Mouse (Mus musculus) midbrain, embryonic 10.5 days (tissue): ENCODE measurements around the gene Mrvi1. TPM values are rescaled to one million over a fixed set of nuclear protein-coding genes. Genes with fewer than 3 reads are reported as not detected.

Experiments
- DNase-seq: peaks from one replicate; pipeline ENCODE4 v3.0.0-alpha.2; 2017; ENCODE audit warnings: low spot score
- H3K27ac ChIP-seq: fragments of 300-500 bp; sonication (generic); replicated peaks from 2 replicates; pipeline ENCODE4 v1.5.1; 2016; ENCODE audit warnings: mild to moderate bottlenecking
- H3K27me3 ChIP-seq: fragments of 300-500 bp; sonication (generic); 2 replicates; pipeline ENCODE4 v1.6.1; 2016; ENCODE audit warnings: low read depth, mild to moderate bottlenecking; ENCODE audit not compliant: poor library complexity, severe bottlenecking
- H3K36me3 ChIP-seq: fragments of 300-500 bp; sonication (generic); 2 replicates; pipeline ENCODE4 v1.6.1; 2016; ENCODE audit warnings: mild to moderate bottlenecking, moderate library complexity
- H3K4me1 ChIP-seq: fragments of 300-500 bp; sonication (generic); 2 replicates; pipeline ENCODE4 v1.6.1; 2016
- H3K4me3 ChIP-seq: fragments of 300-500 bp; sonication (generic); 2 replicates; pipeline ENCODE4 v1.5.1; 2016; ENCODE audit warnings: mild to moderate bottlenecking, moderate library complexity
- H3K9me3 ChIP-seq: fragments of 300-500 bp; sonication (generic); replicated peaks from 2 replicates; pipeline ENCODE4 v1.6.1; 2016; ENCODE audit warnings: mild to moderate bottlenecking
- WGBS: fragments of 180-500 bp; shearing (Covaris S2); methylation state at CpG from one replicate; pipeline ENCODE4 v1.1.7; 2016; 5-methylcytosine and 5-hydroxymethylcytosine counted together
- polyA plus RNA-seq: library from polyadenylated mRNA; unstranded; fragments of >200 nt; fragmentation: Nextera tagmentation; extraction: Ambion mirVana; gene quantifications from 2 replicates; pipeline ENCODE4 v1.2.1, GENCODE M21; 2016

Mrvi1 gene
- polyA plus RNA-seq, 1 experiment from 2014 or later = 1.0 TPM

- 92% methylated on average over 8 of the region's 8 CpGs for WGBS
- H3K4me1 ChIP-seq = no peaks in the 10 kb centered on the region
- no peak overlapping the region for H3K4me3 ChIP-seq
- H3K27me3 ChIP-seq = no peaks in the 10 kb centered on the region
- no peak overlapping the region for H3K27ac ChIP-seq
- no peaks in the 10 kb centered on the region for H3K9me3 ChIP-seq
- peaks cover 54% of the 10 kb centered on the region for H3K36me3 ChIP-seq
- DNase-seq = no peak
Measured at GRCm38 (mm10) chr7:110823995-110824953, 158.0 kb downstream of the Mrvi1 start.

DNA sequence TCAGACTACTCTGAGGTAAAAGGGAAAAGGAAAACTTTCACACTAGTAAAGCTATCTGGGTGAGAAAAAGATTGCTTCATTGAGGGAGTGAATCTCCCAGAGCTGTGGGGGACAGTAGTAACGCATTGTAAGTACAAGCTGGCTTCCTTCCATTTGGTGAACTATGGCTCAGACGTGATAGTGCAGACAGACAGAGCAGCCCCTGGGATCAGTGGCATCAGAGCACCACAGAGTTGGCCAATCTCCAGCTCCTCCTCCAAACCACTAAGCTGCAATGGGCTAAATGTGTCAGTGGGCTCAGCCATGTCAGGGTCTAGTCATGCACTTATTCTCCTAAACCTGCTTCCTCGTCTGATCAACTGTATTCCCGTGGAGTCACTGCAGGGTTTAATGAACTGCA lies 158.7 kb downstream of the Mrvi1 start:
- no peak overlapping the region for H3K4me3 ChIP-seq
- H3K27me3 ChIP-seq = no peaks in the 10 kb centered on the region
- WGBS = 85% methylated on average over 4 of the region's 4 CpGs
- no peaks in the 10 kb centered on the region for H3K4me1 ChIP-seq
- peaks cover 47% of the 10 kb centered on the region for H3K36me3 ChIP-seq
- H3K9me3 ChIP-seq = no peaks in the 10 kb centered on the region
- no peak overlapping the region for H3K27ac ChIP-seq
- no peak for DNase-seq

DNA sequence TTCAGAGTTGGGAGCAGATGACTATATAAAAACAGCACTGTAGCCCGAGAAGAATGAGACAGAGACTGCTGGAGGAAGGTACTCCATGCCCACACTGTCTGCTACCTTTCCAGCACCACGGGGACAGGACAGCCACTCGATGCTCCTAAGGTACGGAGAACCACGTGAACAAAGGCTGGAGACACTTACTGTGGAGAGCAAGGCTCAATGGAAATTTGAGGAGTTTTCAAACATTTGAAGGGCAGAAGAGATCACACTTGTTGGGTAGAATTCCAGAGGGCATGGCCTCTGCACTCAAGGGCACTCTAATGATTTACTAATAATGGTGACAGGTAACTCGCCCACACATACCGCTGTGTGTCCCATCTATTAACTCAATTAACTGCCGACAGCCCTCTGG lies 159.2 kb downstream of the Mrvi1 start:
- H3K36me3 ChIP-seq = peaks cover 42% of the 10 kb centered on the region
- H3K27ac ChIP-seq = no peak overlapping the region
- no peak for DNase-seq
- no peaks in the 10 kb centered on the region for H3K4me1 ChIP-seq
- no peaks in the 10 kb centered on the region for H3K9me3 ChIP-seq
- no peak overlapping the region for H3K4me3 ChIP-seq
- 90% methylated on average over 8 of the region's 8 CpGs for WGBS
- no peaks in the 10 kb centered on the region for H3K27me3 ChIP-seq

DNA sequence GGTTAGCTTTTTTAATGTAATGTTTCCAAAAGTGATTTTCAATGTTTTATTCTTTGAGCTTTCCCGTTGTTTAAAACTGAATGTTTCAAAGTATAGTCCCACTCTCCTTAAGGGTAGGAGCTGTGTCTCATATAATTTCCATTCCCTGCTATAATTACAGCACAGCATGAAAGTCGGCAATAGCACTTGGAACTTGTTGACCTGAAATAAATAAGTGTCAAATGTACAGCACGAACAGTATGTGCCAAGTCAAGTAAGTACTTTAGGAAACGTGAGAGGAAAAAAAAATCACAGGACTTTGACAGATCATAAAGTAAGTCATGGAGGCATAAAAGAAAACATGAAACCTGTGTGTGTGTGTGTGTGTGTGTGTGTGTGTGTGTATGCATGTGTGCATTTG lies 160.2 kb downstream of the Mrvi1 start:
- Histone ChIP-seq H3K27ac (no peak overlapping the region), H3K36me3 (peaks cover 35% of the 10 kb centered on the region), H3K4me1 (no peaks in the 10 kb centered on the region), H3K4me3 (no peak overlapping the region), H3K27me3 (no peaks in the 10 kb centered on the region), H3K9me3 (no peaks in the 10 kb centered on the region)
- WGBS = 88% methylated on average over 4 of the region's 4 CpGs
- no peak for DNase-seq

DNA sequence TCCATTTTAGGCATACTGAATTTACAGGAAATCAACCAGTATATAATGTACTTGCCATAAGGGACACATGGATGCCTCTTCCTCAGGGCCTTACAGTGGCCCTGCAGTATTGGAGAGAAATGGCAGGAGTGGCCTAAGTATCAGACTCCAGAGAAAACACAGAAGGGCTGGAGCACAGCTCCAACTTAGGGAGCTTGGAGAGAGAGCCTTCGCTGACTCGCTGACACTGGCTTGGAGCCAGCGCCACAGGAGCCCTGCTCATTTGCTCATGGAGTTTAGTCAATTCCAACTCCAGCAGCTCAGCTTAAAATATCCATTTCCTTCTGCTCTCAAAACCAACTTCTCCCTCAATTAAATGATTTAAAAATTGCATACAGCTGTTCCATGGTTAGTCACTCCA lies 160.6 kb downstream of the Mrvi1 start:
- no peak for DNase-seq
- no peak overlapping the region for H3K4me3 ChIP-seq
- WGBS = 90% methylated on average over 3 of the region's 3 CpGs
- H3K27ac ChIP-seq = no peak overlapping the region
- H3K27me3 ChIP-seq = no peaks in the 10 kb centered on the region
- peaks cover 31% of the 10 kb centered on the region for H3K36me3 ChIP-seq
- no peaks in the 10 kb centered on the region for H3K9me3 ChIP-seq
- H3K4me1 ChIP-seq = no peaks in the 10 kb centered on the region

DNA sequence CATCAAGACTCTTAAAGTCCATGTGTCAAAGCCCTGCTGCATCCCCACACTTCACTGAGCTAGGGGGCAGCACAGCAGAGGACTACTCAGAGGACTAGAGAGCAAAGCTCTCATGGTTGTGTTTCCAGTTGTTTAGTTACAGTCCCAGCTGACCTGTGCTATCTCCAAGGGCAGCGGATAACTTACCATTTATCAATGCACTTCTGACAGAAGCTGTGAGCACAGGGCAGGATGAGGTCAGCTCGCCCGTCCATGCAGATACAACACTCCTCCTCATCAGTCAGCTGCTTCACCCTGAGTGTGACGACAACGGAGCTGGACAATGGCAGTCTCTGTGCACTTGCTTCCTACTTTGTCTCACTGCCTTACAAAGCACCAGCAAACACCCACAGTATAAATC lies 161.2 kb downstream of the Mrvi1 start:
- 66% methylated on average over 5 of the region's 5 CpGs for WGBS
- Histone ChIP-seq H3K9me3 (no peaks in the 10 kb centered on the region), H3K4me3 (no peak overlapping the region), H3K27me3 (no peaks in the 10 kb centered on the region), H3K27ac (no peak overlapping the region), H3K36me3 (peaks cover 30% of the 10 kb centered on the region), H3K4me1 (no peaks in the 10 kb centered on the region)
- DNase-seq = no peak

GRCm38 (mm10) chr7:110818787-110819350 lies 163.4 kb downstream of the Mrvi1 start:
- WGBS = 93% methylated on average over 11 of the region's 11 CpGs
- no peak for DNase-seq
- no peaks in the 10 kb centered on the region for H3K27me3 ChIP-seq
- H3K4me1 ChIP-seq = no peaks in the 10 kb centered on the region
- no peak overlapping the region for H3K27ac ChIP-seq
- H3K4me3 ChIP-seq = no peak overlapping the region
- peaks cover 11% of the 10 kb centered on the region for H3K36me3 ChIP-seq
- H3K9me3 ChIP-seq = no peaks in the 10 kb centered on the region

Other genes starting within 250 kb of the Mrvi1 start
- gene Ampd3, start 214.3 kb downstream of the Mrvi1 start, polyA plus RNA-seq = 0.81 and 0.95 TPM in 2 replicates
- gene Rnf141, start 138.0 kb downstream of the Mrvi1 start, polyA plus RNA-seq = 22.2 and 23.2 TPM in 2 replicates
- 0.73 and 2.2 TPM in 2 replicates for gene Lyve1, start 119.2 kb downstream of the Mrvi1 start, polyA plus RNA-seq
- gene Ctr9, start 46.5 kb upstream of the Mrvi1 start, polyA plus RNA-seq = 81.6 and 93.9 TPM in 2 replicates
- 1,390 and 1,545 TPM in 2 replicates for gene Eif4g2, start 100.6 kb upstream of the Mrvi1 start, polyA plus RNA-seq